Mouse (Mus musculus): Measurements from ENCODE around the gene Tspan15.

The Tspan15 gene

GRCm38 (mm10) chr10:62186882-62187281 is 44.2 kb downstream of the Tspan15 start:
- DNase-seq = peak; percentile 96

- peak; percentile 96 for DNase-seq
Observed at GRCm38 (mm10) chr10:62183053-62183452, 48.0 kb downstream of the Tspan15 start.

GRCm38 (mm10) chr10:62182471-62183014 is 48.5 kb downstream of the Tspan15 start:
- no peak for DNase-seq

- DNase-seq = no peak
Observed at GRCm38 (mm10) chr10:62181701-62182100, 49.4 kb downstream of the Tspan15 start.

- DNase-seq = no peak
Observed at GRCm38 (mm10) chr10:62179944-62180343, 51.1 kb downstream of the Tspan15 start.

GRCm38 (mm10) chr10:62174533-62175313 is 56.3 kb downstream of the Tspan15 start:
- peak; percentile 69 for DNase-seq

- no peak for DNase-seq
Observed at GRCm38 (mm10) chr10:62173941-62174448, 57.1 kb downstream of the Tspan15 start.

- DNase-seq = no peak
Observed at GRCm38 (mm10) chr10:62172841-62173553, 58.1 kb downstream of the Tspan15 start.

- DNase-seq = peak; percentile 95
Observed at GRCm38 (mm10) chr10:62162410-62162809, 68.6 kb downstream of the Tspan15 start.

- no peak for DNase-seq
Observed at GRCm38 (mm10) chr10:62149929-62150328, 81.1 kb downstream of the Tspan15 start.

GRCm38 (mm10) chr10:62147466-62148248 is 83.4 kb downstream of the Tspan15 start:
- DNase-seq = peak; percentile 62

GRCm38 (mm10) chr10:62145957-62146356 is 85.1 kb downstream of the Tspan15 start:
- DNase-seq = no peak

GRCm38 (mm10) chr10:62143820-62144219 is 87.2 kb downstream of the Tspan15 start, which contains the start of gene Fam241b:
TSS of gene Fam241b (minus strand) at chr10:62143920.
- no peak for DNase-seq

- no peak for DNase-seq
Observed at GRCm38 (mm10) chr10:62138040-62138439, 93.0 kb downstream of the Tspan15 start.

GRCm38 (mm10) chr10:62137150-62137549 is 93.9 kb downstream of the Tspan15 start:
- no peak for DNase-seq

- DNase-seq = no peak
Observed at GRCm38 (mm10) chr10:62135696-62136470, 95.2 kb downstream of the Tspan15 start.
